Mouse (Mus musculus): ENCODE measurements at regions not wholly inside any gene's neighbourhood (a gene's known extent, or its start where the extent isn't known, plus 50 kb on each side); places are given as distances from the start of the nearest gene placed in this dataset.

- Histone ChIP-seq H3K9ac (no peak overlapping the region), H3K36me3 (no peaks in the 10 kb centered on the region), H3K9me3 (replicated peaks) (no peaks in the 10 kb centered on the region), H3K27ac (ENCODE audit: poor library complexity, severe bottlenecking) (no peak overlapping the region), H3K4me3 (no peak overlapping the region), H3K27me3 (replicated peaks) (no peaks in the 10 kb centered on the region), H3K4me1 (replicated peaks) (no peaks in the 10 kb centered on the region), H3K4me2 (no peak overlapping the region)
- 80% methylated on average over 2 of the region's 2 CpGs for WGBS
- no peak for ATAC-seq (ENCODE audit: insufficient number of reproducible peaks, low FRiP score)
These were observed 268.5 kb upstream of the Fn1 start for GRCm38 (mm10) chr1:71921456-71921855.

- Histone ChIP-seq H3K27me3 (replicated peaks) (no peaks in the 10 kb centered on the region), H3K4me1 (replicated peaks) (no peaks in the 10 kb centered on the region), H3K36me3 (no peaks in the 10 kb centered on the region), H3K9me3 (replicated peaks) (no peaks in the 10 kb centered on the region), H3K9ac (no peak overlapping the region), H3K27ac (ENCODE audit: poor library complexity, severe bottlenecking) (no peak overlapping the region), H3K4me2 (no peak overlapping the region), H3K4me3 (no peak overlapping the region)
- WGBS = 71% methylated on average over 2 of the region's 2 CpGs
- ATAC-seq (ENCODE audit: insufficient number of reproducible peaks, low FRiP score) = no peak
These were observed 266.9 kb upstream of the Fn1 start for GRCm38 (mm10) chr1:71919891-71920290.

GRCm38 (mm10) chr1:71917021-71917420 lies 264.0 kb upstream of the Fn1 start:
- WGBS = 66% methylated on average over 2 of the region's 2 CpGs
- H3K4me3 ChIP-seq = no peak overlapping the region
- no peaks in the 10 kb centered on the region for H3K36me3 ChIP-seq
- H3K4me2 ChIP-seq = no peak overlapping the region
- H3K27ac ChIP-seq (ENCODE audit: poor library complexity, severe bottlenecking) = no peak overlapping the region
- no peak for ATAC-seq (ENCODE audit: insufficient number of reproducible peaks, low FRiP score)
- no peak overlapping the region for H3K9ac ChIP-seq
- H3K9me3 ChIP-seq (replicated peaks) = no peaks in the 10 kb centered on the region
- no peaks in the 10 kb centered on the region for H3K4me1 ChIP-seq (replicated peaks)
- H3K27me3 ChIP-seq (replicated peaks) = no peaks in the 10 kb centered on the region

GRCm38 (mm10) chr1:71914439-71914838 lies 261.4 kb upstream of the Fn1 start:
- no peak for ATAC-seq (ENCODE audit: insufficient number of reproducible peaks, low FRiP score)
- no peaks in the 10 kb centered on the region for H3K9me3 ChIP-seq (replicated peaks)
- no peak overlapping the region for H3K4me3 ChIP-seq
- no peaks in the 10 kb centered on the region for H3K4me1 ChIP-seq (replicated peaks)
- no peaks in the 10 kb centered on the region for H3K27me3 ChIP-seq (replicated peaks)
- H3K9ac ChIP-seq = no peak overlapping the region
- H3K36me3 ChIP-seq = no peaks in the 10 kb centered on the region
- WGBS = 90% methylated on average over 3 of the region's 3 CpGs
- H3K27ac ChIP-seq (ENCODE audit: poor library complexity, severe bottlenecking) = no peak overlapping the region
- H3K4me2 ChIP-seq = no peak overlapping the region

- H3K27me3 ChIP-seq (replicated peaks) = no peaks in the 10 kb centered on the region
- H3K27ac ChIP-seq (ENCODE audit: poor library complexity, severe bottlenecking) = no peak overlapping the region
- no peaks in the 10 kb centered on the region for H3K9me3 ChIP-seq (replicated peaks)
- ATAC-seq (ENCODE audit: insufficient number of reproducible peaks, low FRiP score) = no peak
- no peak overlapping the region for H3K4me2 ChIP-seq
- H3K36me3 ChIP-seq = no peaks in the 10 kb centered on the region
- 71% methylated on average over 5 of the region's 5 CpGs for WGBS
- H3K4me3 ChIP-seq = no peak overlapping the region
- H3K4me1 ChIP-seq (replicated peaks) = no peaks in the 10 kb centered on the region
- H3K9ac ChIP-seq = no peak overlapping the region
These were observed 260.2 kb upstream of the Fn1 start for GRCm38 (mm10) chr1:71913221-71913620.

GRCm38 (mm10) chr1:71912441-71912840 lies 259.4 kb upstream of the Fn1 start:
- Histone ChIP-seq H3K36me3 (no peaks in the 10 kb centered on the region), H3K9me3 (replicated peaks) (no peaks in the 10 kb centered on the region), H3K4me3 (no peak overlapping the region), H3K9ac (no peak overlapping the region), H3K27me3 (replicated peaks) (no peaks in the 10 kb centered on the region), H3K27ac (ENCODE audit: poor library complexity, severe bottlenecking) (no peak overlapping the region), H3K4me1 (replicated peaks) (no peaks in the 10 kb centered on the region), H3K4me2 (no peak overlapping the region)
- no peak for ATAC-seq (ENCODE audit: insufficient number of reproducible peaks, low FRiP score)
- 39% methylated on average over 3 of the region's 3 CpGs for WGBS

GRCm38 (mm10) chr1:71910125-71910524 lies 257.1 kb upstream of the Fn1 start:
- Histone ChIP-seq H3K9ac (no peak overlapping the region), H3K4me3 (no peak overlapping the region), H3K27me3 (replicated peaks) (no peaks in the 10 kb centered on the region), H3K27ac (ENCODE audit: poor library complexity, severe bottlenecking) (no peak overlapping the region), H3K4me1 (replicated peaks) (no peaks in the 10 kb centered on the region), H3K9me3 (replicated peaks) (no peaks in the 10 kb centered on the region), H3K4me2 (no peak overlapping the region), H3K36me3 (no peaks in the 10 kb centered on the region)
- ATAC-seq (ENCODE audit: insufficient number of reproducible peaks, low FRiP score) = no peak
- WGBS = 77% methylated on average over 1 of the region's 1 CpGs

GRCm38 (mm10) chr1:71909508-71910124 lies 256.6 kb upstream of the Fn1 start:
- no peak overlapping the region for H3K27ac ChIP-seq (ENCODE audit: poor library complexity, severe bottlenecking)
- no peak for ATAC-seq (ENCODE audit: insufficient number of reproducible peaks, low FRiP score)
- no peak overlapping the region for H3K4me2 ChIP-seq

GRCm38 (mm10) chr1:71904376-71904948 lies 251.5 kb upstream of the Fn1 start:
- Histone ChIP-seq H3K9ac (no peak overlapping the region), H3K4me2 (no peak overlapping the region), H3K36me3 (no peaks in the 10 kb centered on the region), H3K27ac (ENCODE audit: poor library complexity, severe bottlenecking) (no peak overlapping the region), H3K4me3 (no peak overlapping the region), H3K27me3 (replicated peaks) (no peaks in the 10 kb centered on the region), H3K9me3 (replicated peaks) (no peaks in the 10 kb centered on the region), H3K4me1 (replicated peaks) (no peaks in the 10 kb centered on the region)
- ATAC-seq (ENCODE audit: insufficient number of reproducible peaks, low FRiP score) = no peak
- 76% methylated on average over 4 of the region's 4 CpGs for WGBS

More at GRCm38 (mm10) chr1:71909508-71910124, 256.6 kb upstream of the Fn1 start:
- Histone ChIP-seq H3K4me3 (no peak overlapping the region), H3K27me3 (replicated peaks) (no peaks in the 10 kb centered on the region), H3K4me1 (replicated peaks) (no peaks in the 10 kb centered on the region), H3K9me3 (replicated peaks) (no peaks in the 10 kb centered on the region), H3K9ac (no peak overlapping the region), H3K36me3 (no peaks in the 10 kb centered on the region)
- WGBS = 66% methylated on average over 11 of the region's 11 CpGs

- ATAC-seq (ENCODE audit: insufficient number of reproducible peaks, low FRiP score) = no peak
- H3K27ac ChIP-seq (ENCODE audit: poor library complexity, severe bottlenecking) = no peak overlapping the region
- WGBS = 83% methylated on average over 8 of the region's 9 CpGs
These were observed 247.4 kb upstream of the Fn1 start for GRCm38 (mm10) chr1:71900106-71901074.

GRCm38 (mm10) chr1:71899128-71899527 lies 246.1 kb upstream of the Fn1 start:
- Histone ChIP-seq H3K4me1 (replicated peaks) (peaks cover 20% of the 10 kb centered on the region), H3K27me3 (replicated peaks) (no peaks in the 10 kb centered on the region), H3K4me3 (no peak overlapping the region), H3K36me3 (no peaks in the 10 kb centered on the region), H3K4me2 (no peak overlapping the region), H3K9me3 (replicated peaks) (no peaks in the 10 kb centered on the region), H3K27ac (ENCODE audit: poor library complexity, severe bottlenecking) (no peak overlapping the region), H3K9ac (no peak overlapping the region)
- no peak for ATAC-seq (ENCODE audit: insufficient number of reproducible peaks, low FRiP score)
- 55% methylated on average over 8 of the region's 8 CpGs for WGBS

More at GRCm38 (mm10) chr1:71900106-71901074, 247.4 kb upstream of the Fn1 start:
- Histone ChIP-seq H3K4me2 (no peak overlapping the region), H3K9me3 (replicated peaks) (no peaks in the 10 kb centered on the region), H3K4me1 (replicated peaks) (peaks cover 20% of the 10 kb centered on the region), H3K9ac (no peak overlapping the region), H3K4me3 (no peak overlapping the region), H3K27me3 (replicated peaks) (no peaks in the 10 kb centered on the region), H3K36me3 (no peaks in the 10 kb centered on the region)

Measured in heart, embryonic 12.5 days (tissue).